Mouse (Mus musculus) lung, embryonic 14.5 days (tissue): Measurements from ENCODE around the gene Zfp54. TPM values are rescaled to one million over a fixed set of nuclear protein-coding genes. Genes with fewer than 3 reads are reported as not detected.
"Not testable (repeated sequence)": the region's sequence is repeated elsewhere in the genome, so short reads cannot be mapped to it uniquely, and the experiment has no call there.

Experiments used
- ATAC-seq: fragments of 200-750 bp; cut with Nextera tagmentation; 2 replicates; pipeline ENCODE4 v1.8.0; 2017; ENCODE audit warnings: mild to moderate bottlenecking, moderate TSS enrichment, moderate library complexity; ENCODE audit not compliant: insufficient read depth
- DNase-seq: peaks from one replicate; pipeline ENCODE4 v3.0.0-alpha.2; 2015
- H3K27ac ChIP-seq: fragments of 300-500 bp; sonication (generic); 2 replicates; pipeline ENCODE4 v1.5.1; 2014; ENCODE audit warnings: low read depth, mild to moderate bottlenecking, moderate library complexity
- H3K27me3 ChIP-seq: fragments of 300-500 bp; sonication (generic); 2 replicates; pipeline ENCODE4 v1.6.1; 2014; ENCODE audit warnings: low read length, control low read depth; ENCODE audit not compliant: insufficient read depth
- H3K36me3 ChIP-seq: fragments of 300-500 bp; sonication (generic); 2 replicates; pipeline ENCODE4 v1.6.1; 2014; ENCODE audit warnings: control low read depth; ENCODE audit not compliant: insufficient read depth
- H3K4me1 ChIP-seq: fragments of 300-500 bp; sonication (generic); 2 replicates; pipeline ENCODE4 v1.6.1; 2014; ENCODE audit warnings: antibody characterized with exemption, control low read depth; ENCODE audit not compliant: insufficient read depth
- H3K4me2 ChIP-seq: fragments of 300-500 bp; sonication (generic); 2 replicates; pipeline ENCODE4 v1.6.1; 2014; ENCODE audit warnings: mild to moderate bottlenecking
- H3K4me3 ChIP-seq: fragments of 300-500 bp; sonication (generic); 2 replicates; pipeline ENCODE4 v1.5.1; 2014; ENCODE audit warnings: low read depth, low read length
- H3K9ac ChIP-seq: fragments of 300-500 bp; sonication (generic); 2 replicates; pipeline ENCODE4 v1.6.1; 2014
- H3K9me3 ChIP-seq: fragments of 300-500 bp; sonication (generic); 2 replicates; pipeline ENCODE4 v1.6.1; 2016; ENCODE audit warnings: low read depth, low read length, control low read depth
- CTCF ChIP-seq: IDR thresholded peaks from 2 replicates; pipeline ENCODE4 v1.5.1; 2016; ENCODE audit warnings: antibody characterized with exemption, low read depth
- WGBS: fragments of 180-500 bp; shearing (Covaris S2); extraction: QIAGEN DNeasy Blood & Tissue Kit; methylation state at CpG from one replicate; pipeline ENCODE4 v1.1.7; 2014; 5-methylcytosine and 5-hydroxymethylcytosine counted together
- polyA plus RNA-seq: library from polyadenylated mRNA; unstranded; fragments of >200 nt; fragmentation: Nextera tagmentation; extraction: Ambion mirVana; gene quantifications from 2 replicates; pipeline ENCODE4 v1.2.1, GENCODE M21; 2014

The Zfp54 gene
- polyA plus RNA-seq, result 4.3 and 4.9 TPM in 2 replicates

DNA sequence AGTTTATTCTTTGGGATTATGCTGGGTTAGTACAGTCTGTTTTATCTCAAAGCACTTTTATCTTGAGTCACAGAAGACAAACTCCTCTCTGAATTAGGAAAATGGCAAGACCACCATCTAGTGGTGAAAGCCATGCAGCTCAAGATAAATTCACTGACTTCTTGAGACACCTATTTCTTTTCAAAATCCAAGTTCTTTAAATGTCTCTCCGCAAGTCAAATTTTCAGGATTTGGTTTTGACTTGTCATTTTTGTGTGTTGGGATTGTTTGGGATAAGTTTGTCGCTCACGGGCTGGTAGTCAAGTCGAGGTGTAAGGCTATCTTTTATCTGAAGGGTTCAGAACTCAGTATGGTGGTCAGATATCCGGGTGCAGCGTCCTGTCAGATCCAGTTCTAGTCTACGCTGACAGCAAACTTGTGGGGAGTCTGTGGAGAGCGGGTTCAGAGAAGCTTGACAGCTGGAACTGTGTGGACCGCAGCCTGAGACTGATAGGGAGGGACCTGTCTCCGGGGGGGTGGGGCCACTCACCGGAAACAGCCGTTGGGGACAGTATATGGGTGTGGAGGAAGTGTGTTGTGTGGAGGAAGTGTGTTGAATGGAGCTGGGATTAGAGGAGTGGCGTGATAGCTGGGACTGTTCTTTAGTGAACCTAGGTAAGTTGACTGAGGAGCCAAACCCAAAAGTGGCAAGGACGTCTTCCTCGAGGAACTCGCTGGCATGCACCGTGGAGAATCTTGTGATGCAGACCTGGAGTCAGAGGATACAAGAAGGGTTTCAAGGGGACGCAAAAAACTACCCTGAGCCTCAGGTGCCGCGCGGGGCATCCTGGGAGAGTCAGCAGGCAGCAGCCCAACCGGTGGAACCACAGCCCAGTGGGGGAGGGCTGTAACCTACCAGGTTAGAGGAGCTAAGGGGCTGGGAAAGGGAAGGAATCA, at the start of gene Zfp54:
TSS of gene Zfp54 (plus strand) at position 564 of the 936 bp plus-strand sequence.
- H3K4me2 ChIP-seq, result peak within 1 kb of the TSS; percentile 85
- under 1% methylated on average over 22 of the region's 22 CpGs for WGBS
- peak; percentile 100 for ATAC-seq

DNA sequence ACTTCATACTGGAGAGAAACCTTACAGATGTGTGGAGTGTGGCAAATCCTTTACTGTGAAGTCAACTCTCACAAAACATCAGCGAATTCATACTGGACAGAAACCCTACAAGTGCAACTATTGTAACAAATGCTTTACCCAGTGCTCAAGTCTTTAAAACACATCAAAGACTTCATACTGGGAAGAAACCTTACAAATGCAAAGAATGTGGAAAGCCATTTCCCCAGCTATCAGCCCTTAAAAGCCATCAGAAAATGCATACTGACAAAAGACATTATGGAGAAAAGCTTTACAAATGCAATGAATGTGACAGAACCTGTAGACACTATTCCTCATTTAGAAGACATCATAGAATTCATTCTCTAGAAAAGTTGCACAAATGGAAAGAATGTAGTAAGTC, 47.7 kb upstream of the Zfp54 start:
- no peak for TF ChIP-seq CTCF
- ATAC-seq, result no peak
- Histone ChIP-seq H3K4me2 (no peak overlapping the region), H3K9ac (no peak overlapping the region), H3K4me3 (no peak overlapping the region), H3K27ac (no peak overlapping the region), H3K27me3 (no peaks in the 10 kb centered on the region), H3K36me3 (no peaks in the 10 kb centered on the region), H3K9me3 (no peaks in the 10 kb centered on the region), H3K4me1 (no peaks in the 10 kb centered on the region)
- WGBS, result 63% methylated on average over 1 of the region's 1 CpGs
- no peak for DNase-seq

More for the DNA sequence above, at the start of gene Zfp54:
- Histone ChIP-seq H3K9me3 (no peaks in the 10 kb centered on the region), H3K27me3 (no peaks in the 10 kb centered on the region), H3K36me3 (no peaks in the 10 kb centered on the region), H3K4me1 (no peaks in the 10 kb centered on the region), H3K27ac (peak within 1 kb of the TSS; percentile 77), H3K9ac (peak within 1 kb of the TSS; percentile 48), H3K4me3 (peak within 1 kb of the TSS; percentile 47)
- DNase-seq, result peak; percentile 88
- peak; percentile 79 for TF ChIP-seq CTCF

DNA sequence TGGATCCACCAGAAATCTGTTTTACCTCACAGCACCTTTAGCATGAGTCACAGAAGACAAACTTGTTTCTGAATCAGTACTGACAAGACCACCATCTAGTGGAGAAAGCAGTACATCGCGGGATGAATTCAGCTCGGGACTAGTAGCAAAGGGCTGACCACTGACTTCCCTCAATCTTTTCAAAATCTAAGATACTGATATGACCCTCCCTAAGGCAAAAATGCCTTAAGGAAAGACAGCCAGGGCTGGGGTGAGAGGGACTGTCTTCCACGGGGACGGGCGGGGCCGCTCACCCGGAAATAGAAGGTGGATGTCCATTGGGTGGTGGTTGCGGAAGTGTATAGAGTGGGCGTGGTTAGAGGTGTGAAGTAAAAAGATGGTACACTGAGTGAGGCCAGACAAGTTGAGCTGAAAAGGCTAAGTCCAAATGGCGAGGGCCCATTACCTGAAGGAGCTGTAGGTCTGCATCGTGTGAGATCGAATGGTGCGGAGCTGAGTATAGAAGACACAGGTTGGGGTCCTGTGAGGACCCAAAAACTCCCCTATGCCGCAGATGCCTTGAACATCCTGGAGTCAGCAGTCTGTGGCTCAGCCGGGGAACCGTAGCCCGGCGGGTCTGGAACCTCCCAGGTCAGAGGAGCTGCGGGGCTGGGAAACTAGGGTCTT, 39.5 kb upstream of the Zfp54 start, which contains the start of gene Zfp677:
TSS of gene Zfp677 (plus strand) at position 358 of the 666 bp plus-strand sequence.
- H3K36me3 ChIP-seq, result no peaks in the 10 kb centered on the region
- peak; percentile 100 for ATAC-seq
- H3K27me3 ChIP-seq, result no peaks in the 10 kb centered on the region
- 7% methylated on average over 20 of the region's 20 CpGs for WGBS
- DNase-seq, result peak; percentile 80
- H3K4me2 ChIP-seq, result peak within 1 kb of the TSS; percentile 77
- peak within 1 kb of the TSS; percentile 44 for H3K4me3 ChIP-seq
- no peaks in the 10 kb centered on the region for H3K4me1 ChIP-seq
- H3K9ac ChIP-seq, result peak within 1 kb of the TSS; percentile 36
- H3K27ac ChIP-seq, result no peak within 1 kb of the TSS
- no peaks in the 10 kb centered on the region for H3K9me3 ChIP-seq
- TF ChIP-seq CTCF, result peak; percentile 68

DNA sequence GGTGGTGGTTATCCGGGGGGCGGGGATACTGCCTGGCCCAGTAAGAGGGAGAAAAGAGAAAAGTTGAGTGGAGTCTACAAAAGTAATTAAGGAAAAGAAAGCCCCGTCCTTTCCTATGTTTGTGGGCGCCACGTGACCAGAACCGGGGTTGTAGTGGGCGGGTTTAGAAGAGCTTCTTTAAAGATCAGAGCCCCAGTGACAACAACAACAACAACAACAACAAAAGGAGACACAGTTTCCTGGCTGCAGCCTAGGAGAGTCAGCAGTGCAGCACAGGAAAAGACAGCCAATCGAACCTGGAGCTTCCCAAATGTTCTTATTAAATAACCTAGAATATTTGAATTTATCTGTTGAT, 39.0 kb upstream of the Zfp54 start:
- Histone ChIP-seq H3K27me3 (no peaks in the 10 kb centered on the region), H3K4me3 (peak overlapping the region; percentile 44), H3K4me2 (peak overlapping the region; percentile 77), H3K27ac (no peak overlapping the region), H3K9me3 (no peaks in the 10 kb centered on the region), H3K4me1 (no peaks in the 10 kb centered on the region), H3K9ac (peak overlapping the region; percentile 36), H3K36me3 (no peaks in the 10 kb centered on the region)
- DNase-seq (peak; percentile 44), ATAC-seq (no peak; the same call in none of the 2 replicates)
- 11% methylated on average over 8 of the region's 8 CpGs for WGBS
- no peak for TF ChIP-seq CTCF

DNA sequence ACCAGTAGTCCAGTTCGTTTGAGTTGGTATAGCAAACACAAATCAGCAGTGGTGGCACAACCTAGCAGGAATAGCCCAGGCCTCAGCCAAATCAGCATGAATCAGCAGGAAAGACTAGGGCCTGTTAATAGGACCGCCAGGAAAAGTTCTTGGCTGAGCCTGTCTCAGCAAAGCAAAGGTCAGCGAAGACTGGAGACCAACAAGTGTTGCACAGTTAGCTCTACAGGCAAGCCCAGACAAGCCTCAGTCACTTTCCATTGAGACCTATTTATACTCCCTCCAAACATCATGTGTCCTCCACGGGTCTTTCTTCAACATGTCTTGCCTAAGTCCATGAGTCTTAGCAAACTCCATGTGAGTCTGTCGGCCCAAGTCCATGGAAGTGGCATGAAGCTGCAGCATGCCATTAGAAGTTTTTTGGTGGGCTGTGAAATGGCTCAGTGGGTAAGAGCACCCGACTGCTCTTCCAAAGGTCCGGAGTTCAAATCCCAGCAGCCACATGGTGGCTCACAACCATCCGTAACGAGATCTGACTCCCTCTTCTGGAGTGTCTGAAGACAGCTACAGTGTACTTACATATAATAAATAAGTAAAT, 15.9 kb downstream of the Zfp54 start:
- 76% methylated on average over 9 of the region's 9 CpGs for WGBS
- H3K4me2 ChIP-seq, H3K9me3 ChIP-seq, H3K27ac ChIP-seq, H3K27me3 ChIP-seq, ATAC-seq, H3K9ac ChIP-seq, DNase-seq, H3K4me1 ChIP-seq, H3K4me3 ChIP-seq, H3K36me3 ChIP-seq: not testable (repeated sequence)

DNA sequence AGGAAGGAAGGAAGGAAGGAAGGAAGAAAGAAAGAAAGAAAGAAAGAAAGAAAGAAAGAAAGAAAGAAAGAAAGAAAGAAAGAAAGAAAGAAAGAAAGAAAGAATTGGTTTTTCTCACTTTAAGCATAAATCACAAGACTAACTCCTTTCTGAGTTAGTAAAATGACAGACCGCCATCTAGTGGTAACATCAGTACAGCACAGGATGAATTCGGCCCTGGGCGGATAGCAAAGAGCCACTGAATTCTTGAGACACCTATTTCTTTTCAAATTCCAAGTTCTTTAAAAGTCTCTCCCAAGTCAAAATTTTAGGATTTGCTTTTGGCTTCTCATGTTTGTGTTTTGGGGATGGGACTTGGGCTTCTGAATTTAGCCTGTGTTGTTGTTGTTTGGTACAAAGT, 26.6 kb downstream of the Zfp54 start:
- ATAC-seq, result peak; percentile 78
- TF ChIP-seq CTCF, result peak; percentile 72
- peak; percentile 95 for DNase-seq
- H3K4me3 ChIP-seq, result peak overlapping the region; percentile 58
- H3K27me3 ChIP-seq, result no peaks in the 10 kb centered on the region
- no peaks in the 10 kb centered on the region for H3K36me3 ChIP-seq
- 0 out of 2 replicates have a peak, but pooled peaks cover 5% of the 10 kb centered on the region for H3K4me1 ChIP-seq
- 0% methylated on average over 3 of the region's 3 CpGs for WGBS
- peak overlapping the region; percentile 7; the same call in 1 of the 2 replicates for H3K9ac ChIP-seq
- peak overlapping the region; percentile 90 for H3K27ac ChIP-seq
- H3K4me2 ChIP-seq, result peak overlapping the region; percentile 60
- no peaks in the 10 kb centered on the region for H3K9me3 ChIP-seq
